Mouse (Mus musculus) adipocyte (in vitro differentiated cells): ENCODE measurements around the gene D630045J12Rik.
A peak's percentile ranks its signal among the peaks of the same experiment; 100 is the strongest.

Source experiments
- DNase-seq: peaks from one replicate; pipeline ENCODE4 v3.0.0-alpha.2; 2016; ENCODE audit warnings: low spot score

Gene D630045J12Rik

GRCm38 (mm10) chr6:38192952-38193351 lies 60.9 kb downstream of the D630045J12Rik start:
- DNase-seq, result no peak

DNA sequence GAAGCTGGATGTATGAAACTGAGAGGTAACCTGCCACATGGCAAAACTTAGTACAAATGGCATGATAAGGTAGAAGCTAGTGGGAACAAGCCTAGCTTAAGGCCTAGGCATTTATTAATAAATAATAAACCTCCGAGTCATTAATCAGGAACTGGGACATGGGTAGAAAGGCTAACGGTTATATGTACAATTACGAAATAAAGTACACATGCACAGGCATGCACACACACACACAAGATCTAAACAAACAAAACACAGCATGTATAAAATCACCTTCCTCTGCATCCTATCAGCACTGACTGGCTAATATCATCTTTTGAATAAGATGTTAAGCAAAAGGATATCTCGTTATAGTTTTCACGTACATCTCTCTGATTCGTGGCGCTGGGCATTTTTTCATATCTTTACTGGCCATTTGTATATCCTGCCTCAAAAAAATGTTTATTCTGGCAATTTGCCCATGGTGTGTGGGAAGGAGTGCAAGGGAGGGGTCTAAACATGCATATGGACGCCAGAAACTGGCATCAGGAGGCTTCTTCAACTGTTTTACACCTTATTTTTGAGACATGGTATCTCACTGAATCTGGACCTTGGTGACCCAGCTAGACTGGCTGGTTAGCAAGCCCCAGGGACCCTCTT lies 67.4 kb downstream of the D630045J12Rik start:
- no peak for DNase-seq

GRCm38 (mm10) chr6:38184791-38185190 lies 69.0 kb downstream of the D630045J12Rik start:
- no peak for DNase-seq

DNA sequence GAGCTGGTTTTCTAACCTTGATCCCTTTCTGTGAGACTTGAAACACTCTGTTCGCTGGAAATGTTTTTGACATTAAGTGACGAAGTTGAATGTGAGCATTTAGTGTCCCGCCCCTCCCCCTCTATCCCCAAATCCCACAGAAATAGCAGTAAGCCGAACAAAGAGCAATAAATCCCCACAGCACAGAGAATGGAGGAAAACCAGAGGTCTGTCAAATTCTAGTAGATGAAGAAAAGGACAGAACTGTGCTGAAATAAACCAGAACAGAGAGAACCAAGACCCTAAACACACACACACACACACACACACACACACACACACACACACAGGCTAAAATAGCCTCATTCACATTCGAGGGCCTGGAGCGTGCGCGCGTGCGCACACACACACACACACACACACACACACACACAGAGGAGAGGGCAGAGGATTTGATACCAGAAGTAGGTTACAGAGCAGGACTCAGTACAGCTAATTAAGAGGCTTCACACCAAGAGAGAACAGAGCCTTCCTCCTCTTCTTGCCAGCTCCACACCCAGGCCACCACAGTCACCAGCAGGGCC lies 72.0 kb downstream of the D630045J12Rik start:
- DNase-seq, result no peak

DNA sequence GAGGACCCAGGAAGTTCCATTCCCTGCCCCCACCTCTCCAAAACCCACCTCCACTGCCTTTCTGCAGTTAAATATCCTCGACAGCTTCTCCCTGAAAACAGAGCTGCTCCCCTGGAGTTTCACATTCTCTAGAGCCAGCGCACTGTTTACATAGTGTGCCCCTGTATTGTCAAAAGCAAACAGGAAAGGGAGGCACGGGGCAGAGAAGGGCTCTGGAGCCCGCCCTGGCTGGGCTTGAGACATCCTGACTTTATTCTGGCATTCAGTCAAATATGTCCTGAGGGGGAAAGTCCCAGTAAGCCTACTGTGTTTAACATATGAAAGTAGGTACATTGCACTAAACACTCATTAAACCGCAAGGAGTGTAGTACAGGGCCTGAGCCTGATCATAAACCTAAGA lies 73.1 kb downstream of the D630045J12Rik start:
- DNase-seq, result no peak

DNA sequence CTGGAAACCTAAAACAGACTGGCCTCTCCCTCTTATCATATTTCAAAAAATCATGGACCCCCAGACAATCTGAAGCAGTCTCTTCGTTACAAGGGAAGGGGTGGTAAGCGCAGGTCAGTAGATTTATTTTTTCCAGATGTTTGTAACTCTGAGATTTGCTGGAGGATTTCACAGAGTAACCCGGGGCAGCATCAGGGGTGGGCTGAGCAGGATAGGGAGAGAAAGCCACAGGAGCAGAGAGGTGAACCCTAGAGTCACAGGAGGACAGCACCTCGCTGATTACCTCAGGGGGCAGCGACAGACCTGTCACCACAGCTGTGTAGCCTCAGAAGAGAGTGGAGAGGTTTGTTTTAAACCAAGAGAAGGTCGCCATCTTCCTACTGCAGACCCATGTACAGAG lies 88.4 kb downstream of the D630045J12Rik start:
- no peak for DNase-seq

GRCm38 (mm10) chr6:38164705-38165104 lies 89.1 kb downstream of the D630045J12Rik start:
- DNase-seq, result no peak

DNA sequence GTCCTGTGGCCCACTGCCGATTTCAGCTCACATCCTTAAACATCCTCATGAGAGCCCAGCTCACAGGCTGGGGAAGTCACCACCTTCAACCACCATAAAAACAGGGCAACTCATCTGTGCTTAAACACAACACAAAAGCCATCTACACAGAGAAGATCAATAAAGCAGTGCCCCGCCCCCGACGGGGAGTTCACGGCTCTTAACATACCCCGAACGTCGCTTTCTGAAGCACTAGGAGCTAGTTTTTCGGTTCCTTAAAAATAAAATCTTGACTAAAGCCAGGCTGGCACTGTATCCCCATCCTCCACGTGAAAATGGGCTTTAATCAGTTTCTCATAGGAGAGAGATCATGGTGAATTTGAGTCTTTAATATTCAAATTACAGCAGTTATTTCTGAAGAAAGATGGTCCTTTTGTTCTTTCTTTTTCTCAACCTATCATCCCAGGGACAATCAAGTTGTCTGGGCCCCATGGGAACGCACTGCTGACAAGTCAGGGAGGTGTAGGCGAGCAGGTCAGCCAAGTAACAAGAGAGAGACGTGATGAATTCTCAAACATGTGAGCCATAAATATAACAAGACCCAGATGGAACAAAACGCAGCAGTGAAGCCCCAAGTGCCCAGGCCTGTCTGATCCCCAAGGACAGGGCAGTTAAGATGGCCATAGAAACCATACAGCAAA lies 90.8 kb downstream of the D630045J12Rik start:
- DNase-seq, result no peak

DNA sequence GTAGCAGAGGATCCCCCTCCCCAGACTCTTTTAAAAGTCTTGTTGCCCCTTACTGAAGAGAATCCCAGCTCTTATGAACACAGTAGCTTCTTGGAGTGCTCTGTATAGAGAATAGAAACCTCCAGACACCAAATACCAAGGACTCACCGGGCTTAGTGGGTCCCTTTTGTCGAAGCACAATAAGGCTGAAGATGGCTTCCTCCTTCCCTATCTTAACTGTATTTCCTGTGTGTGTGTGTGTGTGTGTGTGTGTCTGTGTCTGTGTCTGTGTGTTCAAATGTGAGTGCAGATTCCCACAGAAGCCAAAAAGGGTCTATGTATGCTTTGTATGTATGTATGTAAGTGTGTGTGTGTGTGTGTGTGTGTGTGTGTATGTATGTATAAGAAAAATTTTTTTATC lies 93.3 kb downstream of the D630045J12Rik start:
- no peak for DNase-seq

- DNase-seq, result peak; percentile 94
These were observed 93.7 kb downstream of the D630045J12Rik start for GRCm38 (mm10) chr6:38160102-38160501.

DNA sequence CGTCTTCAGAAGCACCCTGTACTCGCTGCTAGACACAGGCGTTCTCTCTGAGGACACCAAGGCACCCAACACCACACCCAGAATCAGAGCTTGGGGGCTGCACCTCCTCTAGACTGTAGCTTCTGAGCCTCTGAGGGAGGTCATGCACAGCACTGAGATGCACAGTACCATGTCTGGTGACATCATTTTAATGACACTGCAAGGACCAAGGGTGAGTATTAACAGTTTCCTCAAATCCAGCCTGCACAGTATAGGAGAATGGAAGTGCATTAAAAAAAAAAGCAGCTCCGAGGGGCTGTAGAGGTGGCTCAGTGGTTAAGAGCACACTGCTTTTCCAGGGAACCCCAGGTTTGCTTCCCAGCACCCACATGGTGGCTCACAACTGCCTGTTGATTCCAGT lies 94.2 kb downstream of the D630045J12Rik start:
- no peak for DNase-seq

DNA sequence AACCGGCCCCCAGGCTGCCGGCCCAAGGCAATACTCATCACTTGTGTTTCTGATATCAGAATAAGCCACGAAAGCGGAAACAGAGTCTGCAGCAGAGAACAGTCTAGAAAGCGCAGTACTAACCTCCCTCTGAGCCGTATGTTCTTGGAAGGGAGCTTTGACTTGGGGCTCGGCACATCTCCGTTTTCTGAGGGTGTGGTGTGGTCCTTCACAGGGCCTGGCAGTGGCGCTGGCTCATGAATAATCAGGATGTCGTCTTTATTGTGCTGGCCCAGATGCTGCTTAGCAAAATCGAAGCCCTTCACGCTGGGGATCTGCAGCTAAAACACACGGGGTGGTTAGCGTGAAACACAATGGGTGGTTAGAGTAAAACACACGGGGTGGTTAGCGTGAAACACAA lies 95.9 kb downstream of the D630045J12Rik start:
- DNase-seq, result no peak

DNA sequence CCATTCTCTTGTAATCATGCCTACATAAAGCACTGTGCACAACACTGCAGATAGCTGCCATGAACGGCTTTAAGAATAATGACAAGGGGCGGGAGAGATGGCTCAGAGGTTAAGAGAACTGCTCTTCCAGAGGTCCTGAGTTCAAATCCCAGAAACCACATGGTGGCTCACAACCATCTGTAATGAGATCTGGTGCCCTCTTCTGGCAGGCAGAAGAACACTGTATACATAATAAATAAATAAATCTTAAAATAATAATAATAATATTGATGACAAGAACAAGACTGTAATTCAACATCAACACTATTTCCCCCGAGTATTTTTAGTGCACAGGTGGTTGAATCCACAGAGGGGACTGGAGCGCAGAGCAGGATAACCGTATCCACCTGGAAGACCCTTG lies 97.6 kb downstream of the D630045J12Rik start:
- no peak for DNase-seq

- no peak for DNase-seq
These were observed 101.5 kb downstream of the D630045J12Rik start for GRCm38 (mm10) chr6:38152305-38152704.

DNA sequence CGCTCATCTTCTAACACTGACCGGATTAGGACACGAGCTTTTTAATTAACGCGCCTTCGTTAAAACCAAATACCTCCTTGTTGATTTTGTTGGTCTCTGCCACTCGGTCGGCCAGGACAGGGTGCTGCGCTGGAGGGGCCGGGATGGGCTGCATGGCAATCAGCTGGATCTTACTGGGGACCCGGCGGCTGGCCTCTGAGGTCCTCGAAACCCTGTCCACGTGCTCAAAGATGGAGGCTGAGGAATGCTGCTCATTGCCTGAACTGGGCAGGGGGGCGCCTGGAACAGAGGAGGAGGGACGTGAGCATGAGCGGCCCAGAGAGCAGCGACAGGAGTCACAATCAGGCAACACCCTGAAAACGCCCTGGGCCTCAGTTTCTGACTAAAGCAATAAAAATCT lies 104.3 kb downstream of the D630045J12Rik start:
- no peak for DNase-seq

DNA sequence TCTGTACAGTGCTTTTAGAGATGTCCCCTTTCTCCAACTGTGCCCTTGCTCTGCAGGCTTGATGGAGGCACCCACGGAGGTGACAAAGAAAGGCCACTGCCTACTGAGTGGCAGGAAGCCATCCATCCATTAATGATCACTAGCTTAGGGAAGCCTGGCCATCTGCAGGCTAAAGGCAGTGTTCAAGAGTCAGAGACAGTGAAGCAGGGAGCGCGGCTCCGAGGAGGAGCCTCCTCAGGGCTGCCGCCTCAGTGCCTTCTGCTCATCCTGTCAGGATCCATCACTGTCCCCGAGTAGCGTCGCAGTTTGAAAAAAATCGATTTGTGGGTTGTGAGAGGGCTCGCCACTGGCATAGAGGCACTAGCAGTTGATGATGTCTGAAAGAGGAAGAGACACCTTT lies 105.2 kb downstream of the D630045J12Rik start:
- DNase-seq, result no peak

- DNase-seq, result no peak
These were observed 106.5 kb downstream of the D630045J12Rik start for GRCm38 (mm10) chr6:38147301-38147700.

DNA sequence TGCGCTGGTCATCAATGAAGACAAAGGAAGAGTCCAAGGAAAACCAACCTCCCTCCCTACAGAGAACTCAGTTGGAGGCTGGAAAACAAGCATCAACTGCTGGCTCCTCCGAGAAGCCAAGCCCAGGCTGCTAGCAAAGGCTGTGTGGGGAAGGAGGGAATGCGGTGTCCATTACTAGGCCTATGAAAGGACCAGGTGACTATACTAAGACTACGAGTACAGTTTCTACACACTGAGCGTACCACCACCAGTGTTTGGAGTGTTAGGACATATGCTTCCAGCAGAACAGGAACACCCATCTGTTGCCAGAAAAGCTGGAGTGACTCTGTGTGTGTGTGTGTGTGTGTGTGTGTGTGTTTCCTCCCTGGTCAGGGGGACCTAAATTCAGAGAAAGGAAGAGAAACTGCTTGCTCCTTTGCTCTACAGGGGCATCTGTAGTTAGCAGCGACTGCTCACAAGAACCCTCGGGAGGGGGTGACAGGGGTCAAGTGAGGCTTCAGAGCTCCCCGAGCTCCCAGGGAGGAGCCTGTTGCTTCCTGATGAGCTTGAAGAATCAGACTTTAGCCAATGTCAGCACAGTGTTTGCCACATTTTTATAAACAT lies 108.2 kb downstream of the D630045J12Rik start:
- DNase-seq, result peak; percentile 30

- peak; percentile 99 for DNase-seq
These were observed 109.4 kb downstream of the D630045J12Rik start for GRCm38 (mm10) chr6:38144161-38144998.

- no peak for DNase-seq
These were observed 113.4 kb downstream of the D630045J12Rik start for GRCm38 (mm10) chr6:38140402-38140801.

GRCm38 (mm10) chr6:38139086-38139485 lies 114.7 kb downstream of the D630045J12Rik start:
- DNase-seq, result peak; percentile 10
